Comparison of ENCODE assay signal across 11 mouse cellular contexts in the genomic region with DNA sequence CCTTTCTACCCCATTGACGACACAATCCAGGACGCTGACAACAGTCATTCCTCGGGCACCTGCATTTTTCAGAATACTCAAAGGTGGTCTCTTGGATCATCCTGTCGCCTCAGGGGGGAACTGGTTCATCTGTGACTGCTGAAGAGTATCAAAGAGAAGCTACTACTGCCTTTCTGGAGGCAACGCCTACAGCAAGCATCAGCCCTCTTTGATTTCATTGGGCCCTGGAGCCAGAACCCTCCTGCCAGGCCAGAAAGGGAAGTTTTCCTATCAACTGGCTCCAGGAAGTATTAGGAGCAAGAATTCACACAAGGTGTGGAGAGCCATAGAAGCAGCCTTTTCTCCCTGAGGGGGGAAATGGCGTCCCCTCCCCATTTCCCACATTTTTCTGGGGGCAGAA. TPM values are rescaled to one million over a fixed set of nuclear protein-coding genes. Genes with fewer than 3 reads are reported as not detected.
DNase-seq lines count a peak whose midpoint lies in the region; ATAC-seq and TF ChIP-seq lines count a peak whose summit lies in the region.
"Had no signal": no experiment of that assay in that cellular context is flagged by ENCODE, and none has a peak within 500 bp of the region (broad histone marks: within the 10 kb centered on the region; RNA-seq: fewer than 3 reads in every experiment).

No protein-coding gene starts in this region.

- H3K36me3 ChIP-seq in heart, embryonic 10.5 days: peaks cover 34% of the 10 kb centered on the region
- H3K36me3 ChIP-seq in lung, embryonic 14.5 days (ENCODE audit: insufficient read depth): peaks cover 13% of the 10 kb centered on the region
- peaks cover 5% of the 10 kb centered on the region; the same call in 1 of the 2 replicates for H3K36me3 ChIP-seq in intestine, embryonic 16.5 days (ENCODE audit: control insufficient read depth, insufficient read depth, low read length)
- H3K36me3 ChIP-seq in stomach, embryonic 15.5 days: peaks cover 7% of the 10 kb centered on the region

- peak overlapping the region; percentile 28; the same call in 1 of the 2 replicates for H3K4me3 ChIP-seq in heart, embryonic 10.5 days
- no peak overlapping the region for H3K4me3 ChIP-seq in lung, embryonic 14.5 days (ENCODE audit: low read depth, low read length)
- H3K4me3 ChIP-seq in intestine, embryonic 16.5 days (ENCODE audit: low read length): no peak overlapping the region
- no peak overlapping the region for H3K4me3 ChIP-seq in stomach, embryonic 15.5 days (replicated peaks)

- H3K27ac ChIP-seq in heart, embryonic 10.5 days: no peak overlapping the region
- H3K27ac ChIP-seq in lung, embryonic 14.5 days (ENCODE audit: low read depth): no peak overlapping the region
- H3K27ac ChIP-seq in intestine, embryonic 16.5 days (ENCODE audit: low read length): peak overlapping the region; percentile 99
- H3K27ac ChIP-seq in stomach, embryonic 15.5 days: peak overlapping the region; percentile 96

- 0 out of 2 replicates have a peak overlapping the region, but pooled peaks have one; percentile 99 for H3K9ac ChIP-seq in lung, embryonic 14.5 days
- H3K9ac ChIP-seq in intestine, embryonic 16.5 days (ENCODE audit: low read depth, low read length): peak overlapping the region; percentile 99; the same call in 1 of the 2 replicates
- H3K9ac ChIP-seq in stomach, embryonic 15.5 days: no peak overlapping the region

- TF ChIP-seq CTCF in lung, embryonic 14.5 days (IDR thresholded peaks at IDR 0.05; ENCODE audit: low read depth): no peak

- peaks cover 53% of the 10 kb centered on the region for H3K4me1 ChIP-seq in heart, embryonic 10.5 days
- peaks cover 10% of the 10 kb centered on the region for H3K4me1 ChIP-seq in lung, embryonic 14.5 days (ENCODE audit: insufficient read depth)
- peaks cover 40% of the 10 kb centered on the region for H3K4me1 ChIP-seq in intestine, embryonic 16.5 days (ENCODE audit: control insufficient read depth, insufficient read depth, low read length)
- peaks cover 33% of the 10 kb centered on the region for H3K4me1 ChIP-seq in stomach, embryonic 15.5 days

- H3K9me3 ChIP-seq in heart, embryonic 10.5 days: no peaks in the 10 kb centered on the region
- no peaks in the 10 kb centered on the region for H3K9me3 ChIP-seq in lung, embryonic 14.5 days (ENCODE audit: low read depth, low read length)
- H3K9me3 ChIP-seq in intestine, embryonic 16.5 days (ENCODE audit: control insufficient read depth, low read length): no peaks in the 10 kb centered on the region
- no peaks in the 10 kb centered on the region for H3K9me3 ChIP-seq in stomach, embryonic 15.5 days
- H3K9me3 ChIP-seq: heart, embryonic 12.5 days had no signal

- intact Hi-C loops in heart, postnatal 14 days (cut with DNase I): no loop called here

- peaks cover 9% of the 10 kb centered on the region for H3K27me3 ChIP-seq in heart, embryonic 10.5 days (ENCODE audit: insufficient read depth, poor library complexity, severe bottlenecking)
- H3K27me3 ChIP-seq in lung, embryonic 14.5 days (ENCODE audit: insufficient read depth, low read length): no peaks in the 10 kb centered on the region
- no peaks in the 10 kb centered on the region for H3K27me3 ChIP-seq in intestine, embryonic 16.5 days (replicated peaks; ENCODE audit: control insufficient read depth, insufficient read depth, low read length)
- H3K27me3 ChIP-seq in stomach, embryonic 15.5 days (replicated peaks): no peaks in the 10 kb centered on the region
- H3K27me3 ChIP-seq: heart, embryonic 12.5 days had no signal

- 0 out of 2 replicates have a peak overlapping the region, but pooled peaks have one; percentile 90 for H3K4me2 ChIP-seq in lung, embryonic 14.5 days
- H3K4me2 ChIP-seq in intestine, embryonic 16.5 days (ENCODE audit: low read depth, low read length): peak overlapping the region; percentile 94
- peak overlapping the region; percentile 79 for H3K4me2 ChIP-seq in stomach, embryonic 15.5 days

- 53% methylated on average over 6 of the region's 6 CpGs for WGBS in heart, embryonic 10.5 days
- 61% methylated on average over 6 of the region's 6 CpGs for WGBS in lung, embryonic 14.5 days
- WGBS in intestine, embryonic 16.5 days: 60% methylated on average over 6 of the region's 6 CpGs
- 62% methylated on average over 6 of the region's 6 CpGs for WGBS in stomach, embryonic 15.5 days

- DNase-seq in heart, embryonic 10.5 days (ENCODE audit: low spot score): no peak
- no peak for DNase-seq in heart, postnatal 14 days
- no peak for DNase-seq in lung, embryonic 14.5 days
- DNase-seq in lung, postnatal 36 days: no peak
- DNase-seq in retina, postnatal 1 day: no peak
- no peak for DNase-seq in thymus, postnatal 36 days
- DNase-seq: adrenal gland, adult 8-10 months had no signal

- no peak for ATAC-seq in lung, embryonic 14.5 days (ENCODE audit: insufficient read depth)
- ATAC-seq in intestine, embryonic 16.5 days: no peak
- ATAC-seq in stomach, embryonic 15.5 days (ENCODE audit: insufficient read depth, low FRiP score, low read depth): no peak
- ATAC-seq: inflammation-experienced regulatory T-cells, adult 6 months had no signal

RNA-seq across cellular contexts. Expression of a gene that starts 1.3 kb away (rescaled TPM):
- 57.9 and 88.7 TPM in 2 replicates for polyA plus RNA-seq in heart, embryonic 10.5 days (2016; fragmentation: Nextera tagmentation; extraction: Ambion mirVana)
- 10 to 100 TPM; 10.3 to 11.2 TPM for total RNA-seq in heart, postnatal 14 days (2021)
- polyA plus RNA-seq in lung, embryonic 14.5 days (2014; fragmentation: Nextera tagmentation; extraction: Ambion mirVana): 73.8 and 75.6 TPM in 2 replicates
- polyA plus RNA-seq in intestine, embryonic 16.5 days (2015; fragmentation: Nextera tagmentation; extraction: Ambion mirVana): 73.9 and 79.8 TPM in 2 replicates
- 57.3 and 67.4 TPM in 2 replicates for polyA plus RNA-seq in stomach, embryonic 15.5 days (2015; fragmentation: Nextera tagmentation; extraction: Ambion mirVana)

RNA-seq across cellular contexts. Expression of a gene that starts 9.8 kb away (rescaled TPM):
- polyA plus RNA-seq in heart, embryonic 10.5 days (2016; fragmentation: Nextera tagmentation; extraction: Ambion mirVana): 15.3 and 16.5 TPM in 2 replicates
- total RNA-seq in heart, postnatal 14 days (2021): 1 to 10 TPM; 4.8 to 6.2 TPM
- 15.3 and 17.2 TPM in 2 replicates for polyA plus RNA-seq in lung, embryonic 14.5 days (2014; fragmentation: Nextera tagmentation; extraction: Ambion mirVana)
- polyA plus RNA-seq in intestine, embryonic 16.5 days (2015; fragmentation: Nextera tagmentation; extraction: Ambion mirVana): 14.9 and 17.1 TPM in 2 replicates
- polyA plus RNA-seq in stomach, embryonic 15.5 days (2015; fragmentation: Nextera tagmentation; extraction: Ambion mirVana): 15.4 and 18.2 TPM in 2 replicates

RNA-seq across cellular contexts. Expression of a gene that starts 9.9 kb away (rescaled TPM):
- 16.9 and 18.7 TPM in 2 replicates for polyA plus RNA-seq in heart, embryonic 10.5 days (2016; fragmentation: Nextera tagmentation; extraction: Ambion mirVana)
- 1 to 10 TPM; 6.5 to 7.6 TPM for total RNA-seq in heart, postnatal 14 days (2021)
- polyA plus RNA-seq in lung, embryonic 14.5 days (2014; fragmentation: Nextera tagmentation; extraction: Ambion mirVana): 19.2 and 21.6 TPM in 2 replicates
- 39.5 and 44.2 TPM in 2 replicates for polyA plus RNA-seq in intestine, embryonic 16.5 days (2015; fragmentation: Nextera tagmentation; extraction: Ambion mirVana)
- polyA plus RNA-seq in stomach, embryonic 15.5 days (2015; fragmentation: Nextera tagmentation; extraction: Ambion mirVana): 29.8 and 30.8 TPM in 2 replicates

RNA-seq across cellular contexts. Expression of a gene that starts 16.7 kb away (rescaled TPM):
- 863 and 999 TPM in 2 replicates for polyA plus RNA-seq in heart, embryonic 10.5 days (2016; fragmentation: Nextera tagmentation; extraction: Ambion mirVana)
- total RNA-seq in heart, postnatal 14 days (2021): 100 to 1,000 TPM; 776 to 812 TPM
- polyA plus RNA-seq in lung, embryonic 14.5 days (2014; fragmentation: Nextera tagmentation; extraction: Ambion mirVana): 1,638 and 1,710 TPM in 2 replicates
- 1,166 and 1,241 TPM in 2 replicates for polyA plus RNA-seq in intestine, embryonic 16.5 days (2015; fragmentation: Nextera tagmentation; extraction: Ambion mirVana)
- 1,236 and 1,312 TPM in 2 replicates for polyA plus RNA-seq in stomach, embryonic 15.5 days (2015; fragmentation: Nextera tagmentation; extraction: Ambion mirVana)

RNA-seq across cellular contexts. Expression of a gene that starts 21.6 kb away (rescaled TPM):
- polyA plus RNA-seq in heart, embryonic 10.5 days (2016; fragmentation: Nextera tagmentation; extraction: Ambion mirVana): 63.2 and 88.1 TPM in 2 replicates
- 10 to 100 TPM; 14.2 to 17.8 TPM for total RNA-seq in heart, postnatal 14 days (2021)
- polyA plus RNA-seq in lung, embryonic 14.5 days (2014; fragmentation: Nextera tagmentation; extraction: Ambion mirVana): 140 TPM in 2 replicates
- polyA plus RNA-seq in intestine, embryonic 16.5 days (2015; fragmentation: Nextera tagmentation; extraction: Ambion mirVana): 71.0 and 73.4 TPM in 2 replicates
- polyA plus RNA-seq in stomach, embryonic 15.5 days (2015; fragmentation: Nextera tagmentation; extraction: Ambion mirVana): 111 and 120 TPM in 2 replicates

Comparison
In these comparisons a context has a peak if more than half of its experiments do, and no peak if none do; other contexts are left out.
1. H3K27ac ChIP-seq: peak in intestine, embryonic 16.5 days (single experiment) and stomach, embryonic 15.5 days (single experiment); none in heart, embryonic 10.5 days (single experiment) and lung, embryonic 14.5 days (single experiment).
2. Peak in every context shown above with its lines, with median percentiles within 50 percentile points of each other: H3K4me2 ChIP-seq.